Mouse (Mus musculus) heart, postnatal 0 days (tissue): ENCODE measurements at regions not wholly inside any gene's neighbourhood (a gene's known extent, or its start where the extent isn't known, plus 50 kb on each side); places are given as distances from the start of the nearest gene placed in this dataset.
A peak's percentile ranks its signal among the peaks of the same experiment; 100 is the strongest.

ENCODE experiments used
- ATAC-seq: fragments of 200-750 bp; cut with Nextera tagmentation; 2 replicates; pipeline ENCODE4 v1.8.0; 2017; ENCODE audit warnings: low read depth, moderate number of reproducible peaks, moderate library complexity; ENCODE audit not compliant: insufficient read depth
- DNase-seq: peaks from one replicate; pipeline ENCODE4 v3.0.0-alpha.2; 2016; ENCODE audit warnings: low spot score
- H3K27ac ChIP-seq: fragments of 300-500 bp; sonication (generic); 2 replicates; pipeline ENCODE4 v1.5.1; 2014; ENCODE audit warnings: low read depth, mild to moderate bottlenecking
- H3K27me3 ChIP-seq: fragments of 300-500 bp; sonication (generic); 2 replicates; pipeline ENCODE4 v1.6.1; 2014; ENCODE audit warnings: low read length, mixed read lengths; ENCODE audit not compliant: control insufficient read depth, insufficient read depth
- H3K36me3 ChIP-seq: fragments of 300-500 bp; sonication (generic); replicated peaks from 2 replicates; pipeline ENCODE4 v1.6.1; 2014; ENCODE audit warnings: low read length, mixed read lengths; ENCODE audit not compliant: control insufficient read depth, insufficient read depth
- H3K4me1 ChIP-seq: fragments of 300-500 bp; sonication (generic); 2 replicates; pipeline ENCODE4 v1.6.1; 2014; ENCODE audit warnings: antibody characterized with exemption; ENCODE audit not compliant: control insufficient read depth, insufficient read depth
- H3K4me2 ChIP-seq: fragments of 300-500 bp; sonication (generic); 2 replicates; pipeline ENCODE4 v1.6.1; 2014; ENCODE audit warnings: low read depth, mild to moderate bottlenecking, low read length, moderate library complexity
- H3K4me3 ChIP-seq: fragments of 300-500 bp; sonication (generic); 2 replicates; pipeline ENCODE4 v1.5.1; 2014; ENCODE audit warnings: low read depth, low read length
- H3K9ac ChIP-seq: fragments of 300-500 bp; sonication (generic); replicated peaks from 2 replicates; pipeline ENCODE4 v1.6.1; 2014; ENCODE audit warnings: low read depth, low read length, mixed read lengths
- H3K9me3 ChIP-seq: fragments of 300-500 bp; sonication (generic); replicated peaks from 2 replicates; pipeline ENCODE4 v1.6.1; 2016; ENCODE audit warnings: low read length; ENCODE audit not compliant: control insufficient read depth
- CTCF ChIP-seq: IDR thresholded peaks from 2 replicates; pipeline ENCODE4 v1.5.1; 2016; ENCODE audit warnings: antibody characterized with exemption, control low read depth, low read depth
- EP300 ChIP-seq: IDR thresholded peaks from 2 replicates; pipeline ENCODE4 v1.6.1; 2016; ENCODE audit warnings: antibody characterized with exemption, low read depth
- whole genome bisulfite sequencing: fragments of 180-500 bp; shearing (Covaris S2); extraction: QIAGEN DNeasy Blood & Tissue Kit; methylation state at CpG from one replicate; pipeline ENCODE4 v1.1.7; 2014; 5-methylcytosine and 5-hydroxymethylcytosine counted together

DNA sequence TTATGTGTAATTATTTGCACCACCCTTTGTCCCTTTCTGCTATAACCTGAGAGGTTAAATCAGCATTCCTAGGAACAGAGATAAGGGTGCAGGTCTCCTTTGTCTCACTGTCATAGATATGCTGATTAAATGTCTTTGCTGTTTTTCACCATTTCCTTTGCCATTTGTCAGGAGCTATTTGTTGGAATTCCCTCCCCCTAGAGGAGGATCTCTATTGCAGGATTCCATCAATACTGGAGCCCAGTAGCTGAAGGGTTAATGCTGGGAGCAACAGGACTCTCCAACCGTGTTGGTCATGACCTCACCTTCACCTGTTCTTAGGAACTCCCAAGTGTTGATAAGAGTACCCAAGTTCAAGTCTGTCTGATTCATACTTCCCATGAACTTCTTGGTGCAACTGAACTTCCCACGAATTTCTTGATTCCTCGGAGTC lies 172.0 kb upstream of the Plxnc1 start:
- WGBS = 26% methylated on average over 3 of the region's 3 CpGs
- Histone ChIP-seq H3K36me3 (no peaks in the 10 kb centered on the region), H3K4me3 (no peak overlapping the region), H3K9ac (no peak overlapping the region), H3K4me2 (no peak overlapping the region), H3K27ac (peak overlapping the region; percentile 85), H3K4me1 (peaks cover 30% of the 10 kb centered on the region), H3K9me3 (no peaks in the 10 kb centered on the region), H3K27me3 (no peaks in the 10 kb centered on the region)
- ATAC-seq (0 out of 2 replicates have a peak, but pooled peaks have one; percentile 7), DNase-seq (peak; percentile 17)
- no peak for TF ChIP-seq EP300
- peak; percentile 27 for TF ChIP-seq CTCF

DNA sequence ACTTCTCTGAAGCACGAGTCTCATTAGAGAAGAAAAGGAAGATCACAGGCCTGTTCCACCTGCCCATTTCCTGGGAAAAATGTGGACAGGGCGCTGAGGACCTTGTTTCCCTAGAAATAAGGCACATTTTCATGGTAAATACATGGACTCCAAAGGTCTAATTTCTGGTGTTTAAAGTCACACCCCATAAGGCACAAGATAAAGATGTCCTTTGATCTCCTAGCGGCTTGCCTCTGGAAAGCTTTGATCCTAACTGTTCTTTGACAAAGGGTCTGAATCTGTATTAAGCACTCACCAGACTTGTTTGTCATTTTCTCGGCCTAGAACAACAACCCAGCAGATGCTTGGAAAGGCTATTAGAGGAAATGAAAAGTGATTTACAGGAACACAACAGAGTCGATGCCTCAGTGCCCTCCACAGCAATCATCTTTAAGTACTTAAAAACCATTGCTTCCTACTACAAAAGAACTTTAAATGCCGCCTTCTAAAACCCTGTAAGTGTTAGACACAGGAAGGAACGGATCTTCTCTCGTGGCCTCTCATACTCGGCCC lies 168.3 kb upstream of the Plxnc1 start:
- H3K9me3 ChIP-seq = no peaks in the 10 kb centered on the region
- WGBS = 72% methylated on average over 9 of the region's 9 CpGs
- no peaks in the 10 kb centered on the region for H3K36me3 ChIP-seq
- no peak overlapping the region for H3K4me3 ChIP-seq
- peaks cover 20% of the 10 kb centered on the region for H3K4me1 ChIP-seq
- H3K9ac ChIP-seq = no peak overlapping the region
- ATAC-seq (no peak), DNase-seq (no peak)
- TF ChIP-seq CTCF = no peak
- no peak for TF ChIP-seq EP300
- no peaks in the 10 kb centered on the region for H3K27me3 ChIP-seq
- H3K4me2 ChIP-seq = no peak overlapping the region
- H3K27ac ChIP-seq = no peak overlapping the region

- Histone ChIP-seq H3K4me2 (no peak overlapping the region), H3K4me1 (peaks cover 14% of the 10 kb centered on the region; the same call in 1 of the 2 replicates), H3K36me3 (no peaks in the 10 kb centered on the region), H3K9ac (no peak overlapping the region), H3K27me3 (no peaks in the 10 kb centered on the region), H3K4me3 (no peak overlapping the region), H3K27ac (no peak overlapping the region), H3K9me3 (no peaks in the 10 kb centered on the region)
- no peak for ATAC-seq
- DNase-seq = no peak
- WGBS = 63% methylated on average over 14 of the region's 14 CpGs
- TF ChIP-seq CTCF = peak; percentile 43
- TF ChIP-seq EP300 = no peak
Observed at GRCm38 (mm10) chr10:95112231-95112774, 167.7 kb upstream of the Plxnc1 start.

GRCm38 (mm10) chr10:95110786-95111185 lies 166.2 kb upstream of the Plxnc1 start:
- Histone ChIP-seq H3K9me3 (no peaks in the 10 kb centered on the region), H3K4me2 (no peak overlapping the region), H3K9ac (no peak overlapping the region), H3K27ac (no peak overlapping the region), H3K36me3 (no peaks in the 10 kb centered on the region), H3K4me3 (no peak overlapping the region), H3K4me1 (no peaks in the 10 kb centered on the region), H3K27me3 (no peaks in the 10 kb centered on the region)
- WGBS = 86% methylated on average over 21 of the region's 21 CpGs
- TF ChIP-seq CTCF (no peak), EP300 (no peak)
- DNase-seq (no peak), ATAC-seq (no peak)

- H3K27me3 ChIP-seq = no peaks in the 10 kb centered on the region
- ATAC-seq = no peak
- TF ChIP-seq EP300 (no peak), CTCF (no peak)
- H3K27ac ChIP-seq = no peak overlapping the region
- WGBS = 95% methylated on average over 2 of the region's 2 CpGs
- no peak overlapping the region for H3K9ac ChIP-seq
- H3K4me3 ChIP-seq = no peak overlapping the region
- no peak overlapping the region for H3K4me2 ChIP-seq
- H3K36me3 ChIP-seq = no peaks in the 10 kb centered on the region
- H3K9me3 ChIP-seq = no peaks in the 10 kb centered on the region
- no peaks in the 10 kb centered on the region for H3K4me1 ChIP-seq
- no peak for DNase-seq
Observed at GRCm38 (mm10) chr10:95109576-95109975, 164.9 kb upstream of the Plxnc1 start.

DNA sequence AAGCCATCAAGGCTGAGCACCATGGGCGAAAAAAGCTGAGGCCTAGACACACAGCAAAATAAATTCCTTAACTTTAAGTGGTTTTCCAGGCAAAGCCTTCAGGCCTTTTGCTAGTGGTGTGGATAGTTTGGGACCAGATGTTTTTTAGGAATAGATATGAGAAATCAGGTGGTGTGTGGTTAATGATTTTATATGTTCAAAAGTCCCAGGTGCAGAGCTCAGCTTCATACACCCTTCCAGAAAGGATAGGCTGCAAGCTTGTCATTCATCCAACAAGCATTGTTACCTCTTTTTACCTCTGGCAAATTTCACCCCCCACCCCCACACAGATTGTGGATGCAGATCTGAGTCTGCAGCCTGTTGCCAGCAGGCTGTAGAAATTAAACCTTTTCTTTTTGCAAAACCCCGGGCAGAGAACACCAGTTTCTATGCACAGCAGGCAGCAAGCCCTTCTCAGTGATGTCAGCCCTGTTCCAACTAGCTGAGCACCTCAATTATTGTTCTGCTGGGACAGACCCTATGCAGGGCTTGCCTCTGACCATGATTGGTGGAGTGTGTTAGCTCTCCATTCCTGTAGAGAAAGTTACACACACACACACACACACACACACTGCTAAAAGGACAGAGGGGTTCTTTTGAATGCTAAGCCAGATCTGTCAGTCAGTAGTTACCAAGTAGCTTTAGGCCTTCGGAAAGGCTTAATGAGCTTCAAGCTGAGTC lies 163.1 kb upstream of the Plxnc1 start:
- H3K4me2 ChIP-seq = no peak overlapping the region
- no peaks in the 10 kb centered on the region for H3K36me3 ChIP-seq
- DNase-seq (no peak), ATAC-seq (no peak)
- H3K4me3 ChIP-seq = no peak overlapping the region
- TF ChIP-seq CTCF = no peak
- TF ChIP-seq EP300 = no peak
- H3K9ac ChIP-seq = no peak overlapping the region
- H3K4me1 ChIP-seq = no peaks in the 10 kb centered on the region
- H3K27ac ChIP-seq = no peak overlapping the region
- no peaks in the 10 kb centered on the region for H3K9me3 ChIP-seq
- 72% methylated on average over 3 of the region's 3 CpGs for WGBS
- H3K27me3 ChIP-seq = no peaks in the 10 kb centered on the region
